Mouse (Mus musculus): ENCODE measurements around the gene Abi3bp. TPM values are rescaled to one million over a fixed set of nuclear protein-coding genes. Genes with fewer than 3 reads are reported as not detected.

Gene Abi3bp
- polyA plus RNA-seq, 1 experiment from 2014 or later, result 21.3 TPM

DNA sequence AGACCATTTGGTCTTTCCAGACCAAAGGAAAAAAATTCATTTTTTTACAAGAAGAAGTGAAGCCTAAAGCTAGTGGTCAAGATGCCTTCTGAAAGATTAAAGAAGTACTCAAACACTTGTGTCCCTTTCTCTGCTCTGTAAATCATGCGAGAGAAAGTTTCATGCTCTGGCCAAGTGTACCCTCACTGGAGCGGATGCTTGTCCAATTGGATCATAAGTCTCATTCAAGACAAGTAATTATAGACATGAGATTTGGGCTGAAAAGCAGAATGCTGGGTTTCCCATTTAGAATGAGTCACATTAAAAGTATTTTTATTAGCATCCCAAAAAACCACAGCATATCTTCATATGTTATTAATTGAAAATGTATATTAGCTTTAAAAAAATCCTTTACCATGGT, 4.5 kb upstream of the Abi3bp start:
- 84% methylated on average over 2 of the region's 2 CpGs for WGBS
- Histone ChIP-seq H3K9ac (ENCODE audit: low read length) (no peak overlapping the region), H3K9me3 (ENCODE audit: control insufficient read depth, low read length) (no peaks in the 10 kb centered on the region), H3K27ac (ENCODE audit: low read length) (no peak overlapping the region), H3K27me3 (ENCODE audit: control insufficient read depth, insufficient read depth, low read depth, low read length) (no peaks in the 10 kb centered on the region), H3K36me3 (ENCODE audit: control insufficient read depth, insufficient read depth, low read length) (no peaks in the 10 kb centered on the region), H3K4me2 (ENCODE audit: low read depth, low read length) (no peak overlapping the region), H3K4me1 (replicated peaks; ENCODE audit: control insufficient read depth, insufficient read depth, low read length) (no peaks in the 10 kb centered on the region), H3K4me3 (ENCODE audit: low read length) (no peak overlapping the region)
- no peak for ATAC-seq (ENCODE audit: low read depth)

GRCm38 (mm10) chr16:56475676-56476075, 2.0 kb upstream of the Abi3bp start:
- no peak for ATAC-seq (ENCODE audit: low read depth)
- Histone ChIP-seq H3K4me1 (replicated peaks; ENCODE audit: control insufficient read depth, insufficient read depth, low read length) (no peaks in the 10 kb centered on the region), H3K4me3 (ENCODE audit: low read length) (no peak overlapping the region), H3K4me2 (ENCODE audit: low read depth, low read length) (no peak overlapping the region), H3K9me3 (ENCODE audit: control insufficient read depth, low read length) (no peaks in the 10 kb centered on the region), H3K27me3 (ENCODE audit: control insufficient read depth, insufficient read depth, low read depth, low read length) (no peaks in the 10 kb centered on the region), H3K9ac (ENCODE audit: low read length) (no peak overlapping the region), H3K27ac (ENCODE audit: low read length) (no peak overlapping the region), H3K36me3 (ENCODE audit: control insufficient read depth, insufficient read depth, low read length) (no peaks in the 10 kb centered on the region)
- 61% methylated on average over 5 of the region's 5 CpGs for WGBS

- no peaks in the 10 kb centered on the region for H3K9me3 ChIP-seq (ENCODE audit: control insufficient read depth, low read length)
- H3K27me3 ChIP-seq (ENCODE audit: control insufficient read depth, insufficient read depth, low read depth, low read length), result no peaks in the 10 kb centered on the region
- H3K9ac ChIP-seq (ENCODE audit: low read length), result peak overlapping the region; percentile 55
- H3K36me3 ChIP-seq (ENCODE audit: control insufficient read depth, insufficient read depth, low read length), result no peaks in the 10 kb centered on the region
- H3K4me1 ChIP-seq (replicated peaks; ENCODE audit: control insufficient read depth, insufficient read depth, low read length), result no peaks in the 10 kb centered on the region
- whole genome bisulfite sequencing, result 14% methylated on average over 12 of the region's 12 CpGs
- ATAC-seq (ENCODE audit: low read depth), result peak; percentile 64; the same call in 1 of the 2 replicates
- H3K4me2 ChIP-seq (ENCODE audit: low read depth, low read length), result peak overlapping the region; percentile 62
- peak overlapping the region; percentile 75 for H3K27ac ChIP-seq (ENCODE audit: low read length)
- peak overlapping the region; percentile 50 for H3K4me3 ChIP-seq (ENCODE audit: low read length)
These were observed 1.0 kb downstream of the Abi3bp start for GRCm38 (mm10) chr16:56478575-56479191.

DNA sequence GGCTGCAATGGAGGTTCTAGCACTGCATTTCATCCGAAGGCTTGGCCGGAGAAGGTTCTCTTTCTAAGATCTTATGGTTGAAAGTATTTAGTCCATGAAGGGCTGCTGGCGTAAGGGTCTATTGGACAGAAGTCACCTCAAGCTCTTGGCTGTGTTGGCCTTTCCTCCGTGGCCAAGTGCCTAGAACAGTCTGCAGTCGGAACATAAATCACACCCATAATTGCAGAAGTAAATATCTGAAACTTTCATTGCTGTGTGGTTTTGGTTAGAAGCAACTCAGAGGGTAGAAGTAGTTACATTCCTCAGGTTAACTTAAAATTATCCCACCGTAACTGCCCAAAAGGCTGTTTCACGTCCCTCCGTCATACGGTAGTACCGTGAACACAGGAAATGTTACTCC, 5.8 kb downstream of the Abi3bp start:
- no peaks in the 10 kb centered on the region for H3K36me3 ChIP-seq (ENCODE audit: control insufficient read depth, insufficient read depth, low read length)
- no peak for ATAC-seq (ENCODE audit: low read depth)
- no peak overlapping the region for H3K27ac ChIP-seq (ENCODE audit: low read length)
- 87% methylated on average over 10 of the region's 10 CpGs for WGBS
- no peaks in the 10 kb centered on the region; the same call in 1 of the 2 replicates for H3K4me1 ChIP-seq (replicated peaks; ENCODE audit: control insufficient read depth, insufficient read depth, low read length)
- H3K9ac ChIP-seq (ENCODE audit: low read length), result no peak overlapping the region
- no peak overlapping the region for H3K4me3 ChIP-seq (ENCODE audit: low read length)
- no peaks in the 10 kb centered on the region for H3K27me3 ChIP-seq (ENCODE audit: control insufficient read depth, insufficient read depth, low read depth, low read length)
- no peaks in the 10 kb centered on the region for H3K9me3 ChIP-seq (ENCODE audit: control insufficient read depth, low read length)
- no peak overlapping the region for H3K4me2 ChIP-seq (ENCODE audit: low read depth, low read length)

DNA sequence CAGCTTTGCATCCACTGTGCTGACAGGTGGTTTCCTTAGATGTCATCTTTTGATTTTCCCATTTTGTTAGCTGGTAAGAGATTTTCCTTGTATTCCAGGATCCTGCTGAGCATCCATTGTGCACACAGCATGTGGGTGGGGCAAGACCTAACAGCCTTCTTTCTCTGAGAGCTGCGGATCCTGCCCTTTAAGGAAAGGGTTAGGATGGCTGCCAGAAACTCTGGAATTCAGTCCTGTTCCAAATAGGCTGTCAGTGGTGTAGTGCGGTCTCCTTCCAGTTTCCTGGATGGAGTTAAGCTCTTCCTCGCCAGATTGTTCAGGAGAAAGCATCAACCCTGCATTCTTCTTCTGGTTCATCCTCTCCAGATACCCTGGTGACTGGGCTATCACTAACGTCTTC, 8.8 kb downstream of the Abi3bp start:
- 27% methylated on average over 4 of the region's 4 CpGs for WGBS
- Histone ChIP-seq H3K9ac (ENCODE audit: low read length) (no peak overlapping the region), H3K36me3 (ENCODE audit: control insufficient read depth, insufficient read depth, low read length) (no peaks in the 10 kb centered on the region), H3K27ac (ENCODE audit: low read length) (no peak overlapping the region; the same call in 1 of the 2 replicates), H3K4me1 (replicated peaks; ENCODE audit: control insufficient read depth, insufficient read depth, low read length) (no peaks in the 10 kb centered on the region; the same call in 1 of the 2 replicates), H3K4me3 (ENCODE audit: low read length) (no peak overlapping the region), H3K9me3 (ENCODE audit: control insufficient read depth, low read length) (no peaks in the 10 kb centered on the region), H3K4me2 (ENCODE audit: low read depth, low read length) (no peak overlapping the region), H3K27me3 (ENCODE audit: control insufficient read depth, insufficient read depth, low read depth, low read length) (no peaks in the 10 kb centered on the region)
- ATAC-seq (ENCODE audit: low read depth), result peak; percentile 81

DNA sequence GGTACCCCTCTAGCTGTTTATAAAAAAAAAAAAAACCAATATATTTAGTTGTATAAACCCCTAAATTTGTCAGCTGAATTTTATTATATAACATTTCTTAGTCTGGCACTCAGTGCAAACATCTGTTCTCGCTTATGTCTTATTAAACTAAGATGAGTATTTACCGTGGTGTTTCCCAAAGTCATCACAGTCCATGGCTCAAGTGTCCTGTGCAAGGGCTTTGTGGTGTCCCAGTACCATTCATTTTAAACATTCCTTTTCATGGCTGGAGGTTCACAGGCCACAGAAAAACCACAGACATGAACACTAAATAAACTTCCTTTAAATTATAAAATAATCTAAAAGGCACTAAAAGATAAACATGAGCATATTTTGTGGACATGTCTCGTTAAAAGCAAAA, 13.2 kb downstream of the Abi3bp start:
- H3K27me3 ChIP-seq (ENCODE audit: control insufficient read depth, insufficient read depth, low read depth, low read length), result no peaks in the 10 kb centered on the region
- no peaks in the 10 kb centered on the region for H3K9me3 ChIP-seq (ENCODE audit: control insufficient read depth, low read length)
- ATAC-seq (ENCODE audit: low read depth), result no peak
- 55% methylated on average over 3 of the region's 3 CpGs for WGBS
- H3K27ac ChIP-seq (ENCODE audit: low read length), result no peak overlapping the region
- no peak overlapping the region for H3K9ac ChIP-seq (ENCODE audit: low read length)
- no peaks in the 10 kb centered on the region; the same call in 1 of the 2 replicates for H3K4me1 ChIP-seq (replicated peaks; ENCODE audit: control insufficient read depth, insufficient read depth, low read length)
- H3K4me2 ChIP-seq (ENCODE audit: low read depth, low read length), result no peak overlapping the region
- no peaks in the 10 kb centered on the region for H3K36me3 ChIP-seq (ENCODE audit: control insufficient read depth, insufficient read depth, low read length)
- H3K4me3 ChIP-seq (ENCODE audit: low read length), result no peak overlapping the region

DNA sequence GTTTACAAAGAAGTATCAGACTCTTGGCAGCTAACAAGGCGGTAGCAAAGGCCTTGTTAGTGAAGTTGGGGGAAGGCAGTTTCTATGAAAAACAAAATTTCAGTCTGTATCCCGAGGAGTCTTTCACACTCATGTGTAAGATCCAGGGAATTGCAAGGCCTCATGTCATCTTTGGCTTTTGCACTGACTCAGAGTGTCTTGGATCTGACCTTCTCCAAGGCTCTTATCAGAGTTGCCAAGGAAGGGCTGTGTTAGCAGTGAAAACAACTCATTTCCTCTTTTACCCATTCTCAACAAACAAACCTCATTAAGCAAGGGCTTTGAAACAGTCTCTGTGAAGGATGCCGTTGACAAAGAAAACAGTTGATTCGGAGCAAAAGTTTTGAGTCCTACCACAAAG, 17.6 kb downstream of the Abi3bp start:
- Histone ChIP-seq H3K27me3 (ENCODE audit: control insufficient read depth, insufficient read depth, low read depth, low read length) (no peaks in the 10 kb centered on the region), H3K4me1 (replicated peaks; ENCODE audit: control insufficient read depth, insufficient read depth, low read length) (no peaks in the 10 kb centered on the region), H3K9me3 (ENCODE audit: control insufficient read depth, low read length) (no peaks in the 10 kb centered on the region), H3K4me3 (ENCODE audit: low read length) (no peak overlapping the region), H3K9ac (ENCODE audit: low read length) (no peak overlapping the region), H3K4me2 (ENCODE audit: low read depth, low read length) (no peak overlapping the region), H3K27ac (ENCODE audit: low read length) (0 out of 2 replicates have a peak overlapping the region, but pooled peaks have one; percentile 12), H3K36me3 (ENCODE audit: control insufficient read depth, insufficient read depth, low read length) (no peaks in the 10 kb centered on the region)
- WGBS, result 32% methylated on average over 4 of the region's 4 CpGs
- peak; percentile 60 for ATAC-seq (ENCODE audit: low read depth)

GRCm38 (mm10) chr16:56496743-56497142, 19.1 kb downstream of the Abi3bp start:
- Histone ChIP-seq H3K9me3 (ENCODE audit: control insufficient read depth, low read length) (no peaks in the 10 kb centered on the region), H3K4me2 (ENCODE audit: low read depth, low read length) (no peak overlapping the region), H3K36me3 (ENCODE audit: control insufficient read depth, insufficient read depth, low read length) (no peaks in the 10 kb centered on the region), H3K4me1 (replicated peaks; ENCODE audit: control insufficient read depth, insufficient read depth, low read length) (peaks cover 4% of the 10 kb centered on the region), H3K27me3 (ENCODE audit: control insufficient read depth, insufficient read depth, low read depth, low read length) (no peaks in the 10 kb centered on the region), H3K4me3 (ENCODE audit: low read length) (no peak overlapping the region), H3K27ac (ENCODE audit: low read length) (no peak overlapping the region), H3K9ac (ENCODE audit: low read length) (no peak overlapping the region)
- WGBS, result 49% methylated on average over 4 of the region's 4 CpGs
- no peak for ATAC-seq (ENCODE audit: low read depth)

DNA sequence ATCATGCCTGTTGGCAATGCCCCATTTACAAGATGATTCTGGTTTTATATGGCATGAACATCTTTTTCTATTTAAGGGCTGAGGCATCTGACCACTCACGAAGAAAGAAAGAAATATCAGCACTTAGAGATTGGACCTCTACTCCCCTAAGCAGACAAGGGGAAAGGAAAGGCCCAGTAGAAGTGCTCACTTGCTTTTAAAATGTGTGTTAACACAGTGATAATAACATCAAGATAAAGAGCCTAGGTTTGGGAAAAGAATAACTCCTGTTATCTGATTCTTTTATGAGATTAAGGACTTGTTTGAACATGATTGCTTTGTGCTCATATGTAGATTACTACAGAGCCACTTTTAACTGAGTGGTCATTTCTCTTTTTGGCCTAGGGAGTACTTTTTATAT, 21.0 kb downstream of the Abi3bp start:
- H3K4me2 ChIP-seq (ENCODE audit: low read depth, low read length), result no peak overlapping the region
- no peak for ATAC-seq (ENCODE audit: low read depth)
- no peak overlapping the region for H3K9ac ChIP-seq (ENCODE audit: low read length)
- 38% methylated on average over 1 of the region's 1 CpGs for WGBS
- H3K4me1 ChIP-seq (replicated peaks; ENCODE audit: control insufficient read depth, insufficient read depth, low read length), result peaks cover 9% of the 10 kb centered on the region
- no peak overlapping the region for H3K27ac ChIP-seq (ENCODE audit: low read length)
- no peaks in the 10 kb centered on the region for H3K9me3 ChIP-seq (ENCODE audit: control insufficient read depth, low read length)
- H3K27me3 ChIP-seq (ENCODE audit: control insufficient read depth, insufficient read depth, low read depth, low read length), result no peaks in the 10 kb centered on the region
- no peaks in the 10 kb centered on the region for H3K36me3 ChIP-seq (ENCODE audit: control insufficient read depth, insufficient read depth, low read length)
- H3K4me3 ChIP-seq (ENCODE audit: low read length), result no peak overlapping the region

DNA sequence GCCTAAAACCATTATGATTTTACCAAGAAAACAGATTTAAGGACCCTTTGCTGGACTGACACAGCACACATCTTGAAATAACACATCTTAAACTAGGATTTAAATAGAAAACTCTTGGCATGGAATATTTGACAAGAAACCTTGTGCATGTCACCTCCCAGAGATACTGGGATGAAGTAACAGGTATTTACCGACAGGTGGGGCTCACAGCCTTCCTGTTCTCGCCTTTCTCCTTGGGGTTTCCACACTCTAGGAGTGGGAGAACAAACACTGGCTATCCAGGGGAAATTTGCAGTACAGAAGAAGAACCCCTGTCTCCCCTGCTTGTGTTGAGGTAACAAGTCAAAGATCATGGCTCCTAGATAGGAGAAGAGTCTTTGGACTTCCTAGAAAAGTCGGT, 22.8 kb downstream of the Abi3bp start:
- H3K27me3 ChIP-seq (ENCODE audit: control insufficient read depth, insufficient read depth, low read depth, low read length), result no peaks in the 10 kb centered on the region
- H3K4me2 ChIP-seq (ENCODE audit: low read depth, low read length), result no peak overlapping the region
- H3K4me3 ChIP-seq (ENCODE audit: low read length), result no peak overlapping the region
- no peak overlapping the region for H3K9ac ChIP-seq (ENCODE audit: low read length)
- H3K27ac ChIP-seq (ENCODE audit: low read length), result no peak overlapping the region
- no peaks in the 10 kb centered on the region for H3K36me3 ChIP-seq (ENCODE audit: control insufficient read depth, insufficient read depth, low read length)
- peaks cover 11% of the 10 kb centered on the region for H3K4me1 ChIP-seq (replicated peaks; ENCODE audit: control insufficient read depth, insufficient read depth, low read length)
- WGBS, result 46% methylated on average over 3 of the region's 3 CpGs
- H3K9me3 ChIP-seq (ENCODE audit: control insufficient read depth, low read length), result no peaks in the 10 kb centered on the region
- ATAC-seq (ENCODE audit: low read depth), result no peak

All from lung, embryonic 16.5 days (tissue).